Mouse (Mus musculus): ENCODE results near the gene Dio1. TPM values are rescaled to one million over a fixed set of nuclear protein-coding genes. Genes with fewer than 3 reads are reported as not detected.

The Dio1 gene
- polyA plus RNA-seq, 1 experiment from 2014 or later, result 2.3 TPM

- ATAC-seq (replicated peaks; ENCODE audit: low FRiP score, low read depth) (no peak), DNase-seq (ENCODE audit: low spot score) (no peak)
- 0 out of 2 replicates have a peak, but pooled peaks cover 3% of the 10 kb centered on the region for H3K36me3 ChIP-seq (ENCODE audit: insufficient read depth, low read length)
- TF ChIP-seq CTCF (IDR thresholded peaks at IDR 0.05; ENCODE audit: low read depth), result no peak
- H3K4me1 ChIP-seq (replicated peaks; ENCODE audit: insufficient read depth, low read length), result no peaks in the 10 kb centered on the region
- H3K4me2 ChIP-seq (ENCODE audit: low read length), result no peak overlapping the region
- WGBS, result 74% methylated on average over 20 of the region's 20 CpGs
- H3K27ac ChIP-seq, result no peak overlapping the region
- H3K9ac ChIP-seq (ENCODE audit: low read depth, low read length), result no peak overlapping the region
- no peaks in the 10 kb centered on the region for H3K27me3 ChIP-seq (ENCODE audit: insufficient read depth, low read length)
- H3K4me3 ChIP-seq (replicated peaks; ENCODE audit: low read depth, low read length), result no peak overlapping the region
- no peaks in the 10 kb centered on the region for H3K9me3 ChIP-seq (replicated peaks; ENCODE audit: low read length)
These were observed 41.8 kb upstream of the Dio1 start for GRCm38 (mm10) chr4:107348529-107349310.

- no peak for TF ChIP-seq CTCF (IDR thresholded peaks at IDR 0.05; ENCODE audit: low read depth)
- H3K4me3 ChIP-seq (replicated peaks; ENCODE audit: low read depth, low read length), result no peak overlapping the region
- H3K27ac ChIP-seq, result no peak overlapping the region
- H3K27me3 ChIP-seq (ENCODE audit: insufficient read depth, low read length), result no peaks in the 10 kb centered on the region
- no peak overlapping the region for H3K4me2 ChIP-seq (ENCODE audit: low read length)
- WGBS, result 41% methylated on average over 6 of the region's 6 CpGs
- ATAC-seq (replicated peaks; ENCODE audit: low FRiP score, low read depth) (no peak), DNase-seq (ENCODE audit: low spot score) (no peak)
- H3K9ac ChIP-seq (ENCODE audit: low read depth, low read length), result no peak overlapping the region
- H3K4me1 ChIP-seq (replicated peaks; ENCODE audit: insufficient read depth, low read length), result no peaks in the 10 kb centered on the region
- H3K36me3 ChIP-seq (ENCODE audit: insufficient read depth, low read length), result 0 out of 2 replicates have a peak, but pooled peaks cover 3% of the 10 kb centered on the region
- no peaks in the 10 kb centered on the region for H3K9me3 ChIP-seq (replicated peaks; ENCODE audit: low read length)
These were observed 40.3 kb upstream of the Dio1 start for GRCm38 (mm10) chr4:107347221-107347620.

GRCm38 (mm10) chr4:107344612-107345011 lies 37.6 kb upstream of the Dio1 start:
- 90% methylated on average over 7 of the region's 7 CpGs for WGBS
- TF ChIP-seq CTCF (IDR thresholded peaks at IDR 0.05; ENCODE audit: low read depth), result no peak

GRCm38 (mm10) chr4:107341354-107341753 lies 34.4 kb upstream of the Dio1 start:
- Histone ChIP-seq H3K27ac (no peak overlapping the region), H3K27me3 (ENCODE audit: insufficient read depth, low read length) (no peaks in the 10 kb centered on the region), H3K36me3 (ENCODE audit: insufficient read depth, low read length) (no peaks in the 10 kb centered on the region; the same call in 1 of the 2 replicates), H3K4me1 (replicated peaks; ENCODE audit: insufficient read depth, low read length) (no peaks in the 10 kb centered on the region), H3K9ac (ENCODE audit: low read depth, low read length) (no peak overlapping the region), H3K9me3 (replicated peaks; ENCODE audit: low read length) (no peaks in the 10 kb centered on the region), H3K4me3 (replicated peaks; ENCODE audit: low read depth, low read length) (no peak overlapping the region), H3K4me2 (ENCODE audit: low read length) (no peak overlapping the region)
- 67% methylated on average over 5 of the region's 5 CpGs for WGBS
- ATAC-seq (replicated peaks; ENCODE audit: low FRiP score, low read depth), result no peak
- TF ChIP-seq CTCF (IDR thresholded peaks at IDR 0.05; ENCODE audit: low read depth), result no peak
- no peak for DNase-seq (ENCODE audit: low spot score)

More at GRCm38 (mm10) chr4:107344612-107345011, 37.6 kb upstream of the Dio1 start:
- Histone ChIP-seq H3K9me3 (replicated peaks; ENCODE audit: low read length) (no peaks in the 10 kb centered on the region), H3K4me3 (replicated peaks; ENCODE audit: low read depth, low read length) (no peak overlapping the region), H3K27me3 (ENCODE audit: insufficient read depth, low read length) (no peaks in the 10 kb centered on the region), H3K9ac (ENCODE audit: low read depth, low read length) (no peak overlapping the region), H3K36me3 (ENCODE audit: insufficient read depth, low read length) (no peaks in the 10 kb centered on the region; the same call in 1 of the 2 replicates), H3K27ac (no peak overlapping the region), H3K4me2 (ENCODE audit: low read length) (no peak overlapping the region), H3K4me1 (replicated peaks; ENCODE audit: insufficient read depth, low read length) (no peaks in the 10 kb centered on the region)
- ATAC-seq (replicated peaks; ENCODE audit: low FRiP score, low read depth) (no peak), DNase-seq (ENCODE audit: low spot score) (no peak)

GRCm38 (mm10) chr4:107337455-107337854 lies 30.5 kb upstream of the Dio1 start:
- H3K27me3 ChIP-seq (ENCODE audit: insufficient read depth, low read length), result no peaks in the 10 kb centered on the region
- no peaks in the 10 kb centered on the region for H3K4me1 ChIP-seq (replicated peaks; ENCODE audit: insufficient read depth, low read length)
- no peaks in the 10 kb centered on the region for H3K9me3 ChIP-seq (replicated peaks; ENCODE audit: low read length)
- H3K36me3 ChIP-seq (ENCODE audit: insufficient read depth, low read length), result no peaks in the 10 kb centered on the region; the same call in 1 of the 2 replicates
- no peak for ATAC-seq (replicated peaks; ENCODE audit: low FRiP score, low read depth)
- H3K4me2 ChIP-seq (ENCODE audit: low read length), result no peak overlapping the region
- whole genome bisulfite sequencing, result 86% methylated on average over 5 of the region's 5 CpGs
- no peak overlapping the region for H3K4me3 ChIP-seq (replicated peaks; ENCODE audit: low read depth, low read length)
- no peak for DNase-seq (ENCODE audit: low spot score)
- no peak overlapping the region for H3K9ac ChIP-seq (ENCODE audit: low read depth, low read length)
- no peak overlapping the region for H3K27ac ChIP-seq
- TF ChIP-seq CTCF (IDR thresholded peaks at IDR 0.05; ENCODE audit: low read depth), result no peak

GRCm38 (mm10) chr4:107336356-107336755 lies 29.4 kb upstream of the Dio1 start:
- H3K27me3 ChIP-seq (ENCODE audit: insufficient read depth, low read length), result no peaks in the 10 kb centered on the region
- 28% methylated on average over 8 of the region's 8 CpGs for WGBS

More at GRCm38 (mm10) chr4:107336356-107336755, 29.4 kb upstream of the Dio1 start:
- H3K9me3 ChIP-seq (replicated peaks; ENCODE audit: low read length), result no peaks in the 10 kb centered on the region
- H3K27ac ChIP-seq, result no peak overlapping the region
- no peak for ATAC-seq (replicated peaks; ENCODE audit: low FRiP score, low read depth)
- no peak for TF ChIP-seq CTCF (IDR thresholded peaks at IDR 0.05; ENCODE audit: low read depth)
- peak; percentile 52 for DNase-seq (ENCODE audit: low spot score)
- H3K4me1 ChIP-seq (replicated peaks; ENCODE audit: insufficient read depth, low read length), result no peaks in the 10 kb centered on the region
- H3K4me2 ChIP-seq (ENCODE audit: low read length), result no peak overlapping the region
- no peak overlapping the region for H3K4me3 ChIP-seq (replicated peaks; ENCODE audit: low read depth, low read length)
- no peak overlapping the region for H3K9ac ChIP-seq (ENCODE audit: low read depth, low read length)
- no peaks in the 10 kb centered on the region; the same call in 1 of the 2 replicates for H3K36me3 ChIP-seq (ENCODE audit: insufficient read depth, low read length)
